Mouse (Mus musculus): Measurements from ENCODE around the gene 4933430I17Rik. TPM values are rescaled to one million over a fixed set of nuclear protein-coding genes. Genes with fewer than 3 reads are reported as not detected.
"Not testable (repeated sequence)": the region's sequence is repeated elsewhere in the genome, so short reads cannot be mapped to it uniquely, and the experiment has no call there.

The 4933430I17Rik gene
- 0.15 and 0.33 TPM in 2 replicates for polyA plus RNA-seq (2015; fragmentation: Nextera tagmentation; extraction: Ambion mirVana)

DNA sequence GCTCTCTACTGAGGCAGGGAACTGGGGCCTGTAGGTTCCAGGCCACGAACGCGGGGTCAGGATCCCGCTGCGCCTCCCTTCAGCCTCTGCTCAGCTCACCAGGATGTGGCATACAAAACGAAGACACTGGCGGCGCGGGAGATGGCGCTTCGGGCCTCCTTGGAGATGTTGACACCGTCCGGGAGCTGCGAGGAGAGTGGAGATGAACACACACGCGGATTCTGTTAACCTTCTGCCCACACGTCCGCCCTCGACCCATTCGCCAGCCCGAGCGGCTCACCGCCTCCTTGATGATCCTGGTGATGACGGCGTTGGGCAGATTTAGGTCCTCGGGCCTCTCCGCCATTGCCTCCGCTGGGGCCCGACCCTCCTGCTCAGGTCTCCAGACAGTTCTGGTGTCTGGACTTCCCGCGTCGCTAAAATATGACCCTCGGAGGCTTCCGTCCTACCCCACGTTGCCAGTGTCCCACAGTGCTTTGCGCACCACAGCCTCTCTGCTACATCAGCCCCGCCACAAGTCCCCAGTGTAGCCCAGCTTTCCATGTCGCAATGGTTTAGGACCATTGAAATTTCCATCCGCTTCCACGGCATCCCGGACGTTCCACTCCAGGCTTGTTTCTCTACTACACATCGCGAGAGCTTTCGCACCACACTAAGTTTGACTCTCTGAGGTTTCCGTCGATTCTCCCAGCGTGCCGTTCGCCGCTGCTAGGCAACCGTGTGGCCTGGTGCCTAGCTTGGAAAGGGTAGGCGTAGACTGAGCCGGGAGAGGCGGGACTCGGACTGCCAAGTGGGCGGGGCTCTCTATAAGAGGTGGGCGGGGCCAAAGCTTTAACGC lies at the start of gene 4933430I17Rik, which contains the start of gene Pole3:
4933430I17Rik (plus strand) TSS at position 719 of the 838 bp plus-strand sequence.
Pole3 (minus strand) TSS at position 418 of the 838 bp plus-strand sequence.
- Histone ChIP-seq H3K4me3 (ENCODE audit: low read length) (peak within 1 kb of the TSS; percentile 94), H3K9ac (ENCODE audit: low read depth, low read length) (peak within 1 kb of the TSS; percentile 90), H3K27ac (ENCODE audit: low read length) (peak within 1 kb of the TSS; percentile 86), H3K36me3 (ENCODE audit: control insufficient read depth, insufficient read depth, low read length) (0 out of 2 replicates have a peak, but pooled peaks cover 2% of the 10 kb centered on the region), H3K4me1 (ENCODE audit: control insufficient read depth, insufficient read depth, low read length) (peaks cover 12% of the 10 kb centered on the region), H3K9me3 (ENCODE audit: control insufficient read depth, low read length) (no peaks in the 10 kb centered on the region), H3K4me2 (ENCODE audit: low read depth, low read length) (peak within 1 kb of the TSS; percentile 91), H3K27me3 (replicated peaks; ENCODE audit: control insufficient read depth, insufficient read depth, low read length) (no peaks in the 10 kb centered on the region)
- peak; percentile 98 for ATAC-seq
- WGBS: under 1% methylated on average over 59 of the region's 59 CpGs

DNA sequence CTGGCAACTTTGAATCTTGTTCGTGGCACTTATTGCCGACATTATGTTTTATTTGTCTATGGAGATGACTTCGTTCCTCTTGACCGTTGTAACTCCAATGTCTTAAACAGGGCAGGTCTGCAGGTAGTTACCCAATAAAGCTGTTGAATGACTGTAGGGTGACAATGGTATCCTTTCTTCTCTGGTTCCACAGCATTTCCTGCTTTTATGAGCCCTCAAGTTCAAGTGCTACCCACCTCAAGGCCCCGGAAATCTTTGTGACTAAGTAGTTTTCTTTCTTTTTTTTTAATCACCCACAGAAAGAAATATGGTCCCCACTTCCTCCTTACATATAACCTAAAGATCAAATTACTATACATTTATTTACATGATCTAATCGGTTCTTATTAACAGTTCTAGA lies 49.4 kb upstream of the 4933430I17Rik start:
- Histone ChIP-seq H3K27ac (ENCODE audit: low read length) (peak overlapping the region; percentile 62), H3K27me3 (replicated peaks; ENCODE audit: control insufficient read depth, insufficient read depth, low read length) (no peaks in the 10 kb centered on the region), H3K4me2 (ENCODE audit: low read depth, low read length) (no peak overlapping the region), H3K9ac (ENCODE audit: low read depth, low read length) (no peak overlapping the region), H3K4me3 (ENCODE audit: low read length) (no peak overlapping the region), H3K36me3 (ENCODE audit: control insufficient read depth, insufficient read depth, low read length) (no peaks in the 10 kb centered on the region), H3K4me1 (ENCODE audit: control insufficient read depth, insufficient read depth, low read length) (no peaks in the 10 kb centered on the region), H3K9me3 (ENCODE audit: control insufficient read depth, low read length) (no peaks in the 10 kb centered on the region)
- 56% methylated on average over 6 of the region's 6 CpGs for WGBS
- ATAC-seq: peak; percentile 36; the same call in 1 of the 2 replicates

DNA sequence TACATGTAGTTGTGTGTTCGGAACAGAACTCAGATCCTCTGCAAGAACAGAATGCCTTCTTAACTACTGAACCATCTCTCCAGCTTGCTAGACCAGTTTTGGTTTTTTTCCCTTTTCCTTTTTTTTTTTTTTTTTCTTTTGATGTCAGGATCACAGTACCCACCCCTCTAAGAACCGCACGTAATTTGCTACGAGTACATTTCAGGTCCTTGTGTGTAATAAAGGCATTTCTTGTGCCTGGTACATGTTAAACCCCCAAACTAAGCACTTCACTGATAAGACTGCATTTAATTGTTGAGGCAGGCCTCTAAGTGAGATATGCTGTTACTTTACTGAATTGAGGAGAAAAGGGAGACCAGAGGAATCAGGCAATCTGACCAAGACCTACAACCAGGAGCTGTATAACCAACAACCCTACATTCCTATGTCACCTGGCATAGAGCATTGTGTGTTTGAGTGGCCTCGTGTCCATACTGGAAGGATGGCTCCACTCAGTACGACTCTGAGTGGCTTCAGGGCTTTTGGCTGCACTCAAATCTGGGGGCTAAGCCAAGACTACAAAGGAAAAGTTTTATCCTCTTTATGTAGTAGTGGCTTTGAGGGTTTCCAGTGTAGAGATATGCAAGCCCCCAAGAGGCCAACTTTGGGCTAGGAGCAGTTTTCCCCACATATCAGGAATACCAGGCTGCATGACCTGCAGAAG lies 47.5 kb upstream of the 4933430I17Rik start:
- no peak for ATAC-seq
- 57% methylated on average over 6 of the region's 6 CpGs for whole genome bisulfite sequencing
- H3K4me3 ChIP-seq (ENCODE audit: low read length): no peak overlapping the region
- peak overlapping the region; percentile 49; the same call in 1 of the 2 replicates for H3K27ac ChIP-seq (ENCODE audit: low read length)
- H3K36me3 ChIP-seq (ENCODE audit: control insufficient read depth, insufficient read depth, low read length): no peaks in the 10 kb centered on the region
- H3K9ac ChIP-seq (ENCODE audit: low read depth, low read length): no peak overlapping the region
- H3K27me3 ChIP-seq (replicated peaks; ENCODE audit: control insufficient read depth, insufficient read depth, low read length): no peaks in the 10 kb centered on the region
- no peaks in the 10 kb centered on the region for H3K4me1 ChIP-seq (ENCODE audit: control insufficient read depth, insufficient read depth, low read length)
- no peak overlapping the region for H3K4me2 ChIP-seq (ENCODE audit: low read depth, low read length)
- no peaks in the 10 kb centered on the region for H3K9me3 ChIP-seq (ENCODE audit: control insufficient read depth, low read length)

DNA sequence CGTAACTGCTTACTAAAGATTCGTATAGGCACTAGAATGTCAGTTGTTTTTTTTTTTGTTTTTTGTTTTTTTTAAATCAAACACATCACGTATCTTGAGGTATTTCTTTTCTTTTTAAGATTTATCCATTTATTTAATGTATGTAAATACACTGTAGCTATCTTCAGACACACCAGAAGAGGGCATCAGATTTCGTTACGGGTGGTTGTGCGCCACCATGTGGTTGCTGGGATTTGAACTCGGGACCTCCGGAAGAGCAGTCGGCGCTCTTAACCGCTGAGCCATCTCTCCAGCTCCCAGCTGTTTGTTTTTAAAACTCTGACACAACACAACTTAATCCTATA lies 45.6 kb upstream of the 4933430I17Rik start:
- not testable (repeated sequence) for ATAC-seq; H3K27me3 ChIP-seq (replicated peaks; ENCODE audit: control insufficient read depth, insufficient read depth, low read length); H3K4me1 ChIP-seq (ENCODE audit: control insufficient read depth, insufficient read depth, low read length); H3K36me3 ChIP-seq (ENCODE audit: control insufficient read depth, insufficient read depth, low read length); H3K9me3 ChIP-seq (ENCODE audit: control insufficient read depth, low read length); H3K27ac ChIP-seq (ENCODE audit: low read length)
- Histone ChIP-seq H3K9ac (ENCODE audit: low read depth, low read length) (peak overlapping the region; percentile 64), H3K4me2 (ENCODE audit: low read depth, low read length) (peak overlapping the region; percentile 81), H3K4me3 (ENCODE audit: low read length) (peak overlapping the region; percentile 52)
- 12% methylated on average over 11 of the region's 11 CpGs for WGBS

DNA sequence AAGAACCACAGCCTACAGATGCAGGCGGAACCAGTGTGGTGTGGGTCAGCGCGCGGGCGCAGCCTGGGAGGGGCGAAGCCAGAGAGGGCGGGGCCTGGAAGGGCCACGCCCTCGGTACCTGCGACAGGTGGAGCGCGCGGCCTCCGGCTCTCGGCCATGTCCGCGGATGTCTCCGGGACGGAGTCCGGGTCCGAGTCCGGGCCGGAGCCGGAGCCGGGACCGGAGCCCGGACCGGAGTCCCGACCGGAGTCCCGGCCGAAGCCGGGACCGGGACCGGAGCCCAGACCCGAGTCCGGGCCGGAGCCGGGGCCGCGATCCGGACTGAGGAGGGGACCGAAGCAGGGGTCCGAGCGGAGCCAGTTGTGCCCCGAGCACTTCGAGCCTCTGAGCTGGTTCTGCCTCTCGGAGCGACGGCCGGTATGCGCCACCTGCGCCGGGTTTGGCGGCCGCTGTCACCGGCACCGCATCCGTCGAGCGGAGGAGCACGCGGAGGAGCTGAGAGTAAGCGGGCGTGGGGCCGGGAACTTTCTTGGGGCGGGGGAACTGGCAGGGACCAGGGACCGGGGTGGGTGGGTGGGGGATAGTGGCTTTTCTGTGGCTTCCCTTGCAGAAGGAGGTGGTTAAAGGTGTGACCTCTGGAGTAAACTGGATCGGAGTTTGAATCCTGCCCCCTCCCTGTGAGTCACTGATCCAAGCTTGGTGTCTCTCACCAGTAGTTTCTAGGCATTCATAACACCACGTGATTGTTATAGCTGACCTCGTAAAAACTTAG lies 45.0 kb upstream of the 4933430I17Rik start, which contains the start of gene Bspry:
Bspry (plus strand) TSS at position 117 of the 772 bp plus-strand sequence.
- Histone ChIP-seq H3K27me3 (replicated peaks; ENCODE audit: control insufficient read depth, insufficient read depth, low read length) (no peaks in the 10 kb centered on the region), H3K27ac (ENCODE audit: low read length) (peak within 1 kb of the TSS; percentile 22; the same call in 1 of the 2 replicates), H3K4me1 (ENCODE audit: control insufficient read depth, insufficient read depth, low read length) (peaks cover under 1% of the 10 kb centered on the region; the same call in 1 of the 2 replicates), H3K36me3 (ENCODE audit: control insufficient read depth, insufficient read depth, low read length) (no peaks in the 10 kb centered on the region), H3K9me3 (ENCODE audit: control insufficient read depth, low read length) (no peaks in the 10 kb centered on the region), H3K9ac (ENCODE audit: low read depth, low read length) (peak within 1 kb of the TSS; percentile 64), H3K4me3 (ENCODE audit: low read length) (peak within 1 kb of the TSS; percentile 52), H3K4me2 (ENCODE audit: low read depth, low read length) (peak within 1 kb of the TSS; percentile 81)
- ATAC-seq: peak; percentile 89
- WGBS: under 1% methylated on average over 71 of the region's 71 CpGs

DNA sequence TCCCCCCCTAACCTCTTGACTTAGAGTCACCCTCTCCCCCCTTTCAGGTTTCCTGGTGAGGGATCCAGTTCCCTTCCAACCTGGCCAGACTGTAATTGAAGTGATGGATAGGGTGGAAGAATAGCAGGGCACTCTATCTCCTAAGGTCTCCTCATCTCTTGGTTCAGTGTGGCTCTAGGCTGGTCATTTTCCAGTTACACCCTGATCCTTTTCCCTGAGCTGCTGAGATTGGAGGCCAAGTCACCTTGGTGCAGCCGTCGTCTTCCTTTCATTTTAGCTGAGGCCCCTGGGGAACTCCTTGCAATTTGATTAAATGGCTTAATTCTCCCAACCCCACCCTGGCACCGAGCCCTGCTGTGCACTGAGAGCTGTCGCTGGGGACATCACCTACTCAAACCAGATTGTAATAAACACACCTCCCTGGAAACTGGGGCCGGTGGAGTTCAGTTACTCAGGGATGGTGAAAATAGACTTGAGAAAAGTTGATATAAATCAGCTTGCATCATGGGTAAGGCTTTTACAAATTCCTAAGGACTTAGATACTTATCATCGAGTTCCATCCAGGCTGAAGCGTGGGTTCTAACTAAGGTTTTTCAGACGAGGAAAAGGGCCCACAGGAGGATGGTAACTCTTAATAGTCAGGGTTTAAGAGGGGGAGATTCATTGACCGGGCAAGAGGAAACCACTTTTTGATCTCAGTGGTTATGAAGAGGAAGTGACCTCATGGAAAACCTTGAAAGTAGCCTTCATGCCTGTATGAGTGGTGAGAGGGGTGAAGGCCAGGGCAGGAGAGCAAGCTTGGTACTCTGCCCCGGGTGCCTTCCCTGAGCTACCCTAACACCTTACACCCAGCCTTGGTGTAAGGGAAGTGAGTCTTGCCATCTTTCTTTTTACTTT lies 44.2 kb upstream of the 4933430I17Rik start:
- Histone ChIP-seq H3K4me2 (ENCODE audit: low read depth, low read length) (peak overlapping the region; percentile 81), H3K9me3 (ENCODE audit: control insufficient read depth, low read length) (no peaks in the 10 kb centered on the region), H3K27me3 (replicated peaks; ENCODE audit: control insufficient read depth, insufficient read depth, low read length) (no peaks in the 10 kb centered on the region), H3K4me1 (ENCODE audit: control insufficient read depth, insufficient read depth, low read length) (peaks cover 3% of the 10 kb centered on the region; the same call in 1 of the 2 replicates), H3K9ac (ENCODE audit: low read depth, low read length) (peak overlapping the region; percentile 27; the same call in 1 of the 2 replicates), H3K36me3 (ENCODE audit: control insufficient read depth, insufficient read depth, low read length) (no peaks in the 10 kb centered on the region), H3K27ac (ENCODE audit: low read length) (peak overlapping the region; percentile 22; the same call in 1 of the 2 replicates), H3K4me3 (ENCODE audit: low read length) (peak overlapping the region; percentile 52)
- WGBS: 28% methylated on average over 10 of the region's 10 CpGs
- ATAC-seq: peak; percentile 2; the same call in 1 of the 2 replicates

DNA sequence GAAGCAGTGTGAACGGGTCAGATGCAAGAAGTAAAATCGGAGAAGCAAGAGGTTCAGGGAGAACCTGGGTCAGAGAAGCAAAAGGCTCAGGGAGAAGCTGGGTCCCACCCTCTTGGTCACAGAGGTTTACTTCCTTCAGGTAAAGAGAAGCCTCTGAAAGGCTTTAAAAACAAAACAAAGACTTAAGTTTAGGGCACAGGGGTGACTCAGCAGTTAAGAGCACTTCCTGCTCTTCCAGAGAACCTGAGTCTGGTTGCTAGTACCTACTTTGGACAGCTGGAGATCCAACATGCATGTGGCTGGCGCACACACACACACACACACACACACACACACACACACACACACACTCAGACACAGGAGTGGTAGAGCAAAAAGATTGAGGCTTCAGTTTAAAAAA lies 40.2 kb upstream of the 4933430I17Rik start:
- no peak overlapping the region for H3K9ac ChIP-seq (ENCODE audit: low read depth, low read length)
- 78% methylated on average over 3 of the region's 3 CpGs for WGBS
- H3K36me3 ChIP-seq (ENCODE audit: control insufficient read depth, insufficient read depth, low read length): no peaks in the 10 kb centered on the region
- H3K4me1 ChIP-seq (ENCODE audit: control insufficient read depth, insufficient read depth, low read length): peaks cover 3% of the 10 kb centered on the region; the same call in 1 of the 2 replicates
- H3K27ac ChIP-seq (ENCODE audit: low read length): peak overlapping the region; percentile 50; the same call in 1 of the 2 replicates
- H3K9me3 ChIP-seq (ENCODE audit: control insufficient read depth, low read length): no peaks in the 10 kb centered on the region
- H3K4me3 ChIP-seq (ENCODE audit: low read length): no peak overlapping the region
- H3K27me3 ChIP-seq (replicated peaks; ENCODE audit: control insufficient read depth, insufficient read depth, low read length): no peaks in the 10 kb centered on the region
- no peak for ATAC-seq
- H3K4me2 ChIP-seq (ENCODE audit: low read depth, low read length): no peak overlapping the region

DNA sequence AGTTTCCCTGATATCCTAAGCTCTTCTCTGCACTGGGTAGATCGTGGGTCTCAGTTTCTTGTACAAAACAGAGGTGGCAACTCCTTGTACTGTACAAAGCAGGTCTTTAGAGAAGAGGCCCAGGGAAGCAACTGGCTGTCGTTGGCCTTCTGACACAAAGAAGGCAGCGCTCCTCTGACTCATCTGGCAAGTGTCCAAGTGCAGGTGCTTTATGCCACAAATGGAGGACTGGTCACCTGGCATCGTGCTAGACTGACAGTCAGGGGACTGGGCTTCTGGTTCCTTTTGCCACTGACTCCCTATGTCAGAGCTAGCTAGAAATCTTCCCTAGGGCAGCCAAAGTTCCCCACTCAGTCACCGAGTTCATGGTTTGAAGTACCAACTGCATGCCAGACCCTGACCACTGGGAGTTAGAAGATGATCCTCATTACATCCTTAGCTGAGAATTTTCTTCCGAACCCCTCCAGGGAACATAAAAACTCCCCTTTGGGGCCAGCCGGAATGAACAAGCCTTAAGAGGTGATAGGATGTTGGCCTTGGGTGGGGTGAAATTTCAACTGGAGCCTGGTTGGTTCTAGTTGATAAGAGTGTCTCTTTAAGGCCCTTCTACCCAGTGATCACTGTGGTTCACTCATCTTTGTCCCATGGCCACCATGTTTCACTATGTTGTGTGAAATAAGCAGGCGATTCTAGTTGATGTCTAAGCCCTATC lies 39.6 kb upstream of the 4933430I17Rik start:
- peak overlapping the region; percentile 50; the same call in 1 of the 2 replicates for H3K27ac ChIP-seq (ENCODE audit: low read length)

More for the DNA sequence above, 39.6 kb upstream of the 4933430I17Rik start:
- no peaks in the 10 kb centered on the region for H3K36me3 ChIP-seq (ENCODE audit: control insufficient read depth, insufficient read depth, low read length)
- no peaks in the 10 kb centered on the region for H3K9me3 ChIP-seq (ENCODE audit: control insufficient read depth, low read length)
- peak; percentile 51 for ATAC-seq
- H3K4me1 ChIP-seq (ENCODE audit: control insufficient read depth, insufficient read depth, low read length): peaks cover 3% of the 10 kb centered on the region; the same call in 1 of the 2 replicates
- H3K27me3 ChIP-seq (replicated peaks; ENCODE audit: control insufficient read depth, insufficient read depth, low read length): no peaks in the 10 kb centered on the region
- no peak overlapping the region for H3K4me2 ChIP-seq (ENCODE audit: low read depth, low read length)
- no peak overlapping the region for H3K9ac ChIP-seq (ENCODE audit: low read depth, low read length)
- 71% methylated on average over 8 of the region's 8 CpGs for WGBS
- no peak overlapping the region for H3K4me3 ChIP-seq (ENCODE audit: low read length)

Measured in intestine, embryonic 16.5 days (tissue).